Mouse (Mus musculus) brain, embryonic 18.5 days (tissue): ENCODE measurements at regions not wholly inside any gene's neighbourhood (a gene's known extent, or its start where the extent isn't known, plus 50 kb on each side); places are given as distances from the start of the nearest gene placed in this dataset.

ENCODE experiments used
- DNase-seq: peaks from one replicate; pipeline ENCODE4 v3.0.0-alpha.2; 2012; ENCODE audit warnings: low read depth, low spot score

DNA sequence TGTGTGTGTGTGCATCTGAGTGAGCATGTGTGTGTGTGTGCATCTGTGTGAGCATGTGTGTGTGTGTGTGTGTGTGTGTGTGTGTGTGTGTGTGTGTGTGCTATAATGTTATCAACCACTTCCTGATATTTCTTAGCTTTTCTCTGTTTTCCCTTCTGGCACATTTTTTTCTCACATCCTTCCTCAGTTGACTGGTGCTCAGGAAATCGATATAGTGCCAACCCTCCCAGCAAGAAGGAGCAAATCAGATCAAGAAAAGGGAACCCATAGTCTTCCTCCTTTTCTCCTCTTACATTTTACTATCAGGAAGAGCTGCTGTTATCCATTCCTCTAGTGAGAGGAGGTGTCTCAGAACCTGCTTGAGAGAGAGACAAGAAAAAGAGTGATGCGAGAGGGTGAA, 136.1 kb upstream of the Cited2 start:
- no peak for DNase-seq

GRCm38 (mm10) chr10:17589136-17589535, 133.9 kb upstream of the Cited2 start:
- DNase-seq = no peak

DNA sequence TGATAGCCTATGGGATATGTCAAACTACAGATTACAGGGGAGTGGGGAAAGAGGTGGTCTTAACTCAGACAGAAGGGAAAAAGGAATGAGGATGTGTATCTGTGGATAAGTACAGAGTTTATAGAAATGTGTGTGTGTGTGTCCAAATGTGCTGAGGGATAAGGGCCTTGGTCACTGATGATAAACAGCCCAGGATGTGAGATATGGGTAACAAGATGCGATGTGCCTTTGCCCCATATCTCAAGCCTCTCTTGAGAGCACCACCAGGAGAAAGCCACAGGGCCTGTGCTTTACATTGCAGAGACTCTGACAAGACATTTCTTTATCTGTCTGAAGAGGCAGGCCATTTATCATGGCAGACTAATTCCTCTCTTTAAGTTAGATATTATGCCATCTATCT, 132.8 kb upstream of the Cited2 start:
- DNase-seq = no peak

DNA sequence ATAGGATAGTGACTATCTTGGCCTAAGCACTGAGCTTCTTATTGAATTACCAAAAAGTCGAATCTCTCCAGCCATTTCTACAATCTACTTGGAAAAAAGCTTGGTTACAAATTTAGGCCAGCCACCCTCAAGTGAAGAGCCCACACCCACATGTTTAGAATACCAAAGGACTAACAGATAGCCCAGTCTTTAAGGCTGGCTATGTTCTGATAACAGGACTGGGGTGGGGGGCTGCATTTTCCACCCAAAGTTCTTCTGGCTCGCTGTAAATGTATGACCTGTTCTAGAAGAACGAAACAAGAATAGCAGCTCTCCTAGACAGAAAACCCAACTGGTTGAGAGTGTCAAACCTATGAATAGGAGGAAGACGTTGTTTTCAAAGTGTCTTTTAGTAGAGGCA, 130.6 kb upstream of the Cited2 start:
- DNase-seq = no peak

DNA sequence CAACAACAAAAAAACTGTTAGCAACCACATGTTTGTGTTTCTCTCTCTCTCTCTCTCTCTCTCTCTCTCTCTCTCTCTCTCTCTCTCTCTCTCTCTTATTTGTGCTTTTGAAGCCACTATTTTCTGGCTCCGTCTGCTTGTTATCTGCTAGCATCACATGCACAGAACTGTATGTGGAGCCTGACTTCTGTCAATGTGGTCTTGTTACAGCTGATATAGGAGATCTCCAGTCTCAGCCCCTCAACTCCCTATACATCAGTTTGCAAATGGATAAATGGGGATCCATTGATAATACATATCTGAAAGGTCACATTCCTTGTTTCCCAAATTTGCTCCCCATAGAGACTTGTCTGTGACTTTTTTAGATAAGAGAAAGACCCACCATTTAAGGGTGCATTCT, 126.9 kb upstream of the Cited2 start:
- no peak for DNase-seq

DNA sequence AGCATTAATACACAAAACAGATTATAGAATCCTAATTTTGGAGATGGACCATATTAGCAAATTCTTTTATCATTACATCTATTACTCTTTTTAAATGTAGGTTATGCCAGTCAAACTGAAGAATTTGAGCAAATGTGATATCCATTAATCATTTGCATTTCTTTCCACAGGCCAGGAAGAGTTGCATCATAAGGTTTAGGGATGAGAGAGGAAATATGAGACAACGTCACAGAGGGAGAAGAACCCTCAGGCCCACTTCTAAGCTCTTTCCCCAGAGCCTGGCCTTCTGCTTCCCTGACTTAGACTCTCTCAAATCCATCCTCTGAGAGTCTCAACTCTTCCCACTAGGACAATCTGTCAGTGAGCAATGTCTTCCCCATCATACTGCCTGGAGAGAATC, 126.3 kb upstream of the Cited2 start:
- DNase-seq = no peak

GRCm38 (mm10) chr10:17599246-17599645, 123.8 kb upstream of the Cited2 start:
- DNase-seq = peak; percentile 12

DNA sequence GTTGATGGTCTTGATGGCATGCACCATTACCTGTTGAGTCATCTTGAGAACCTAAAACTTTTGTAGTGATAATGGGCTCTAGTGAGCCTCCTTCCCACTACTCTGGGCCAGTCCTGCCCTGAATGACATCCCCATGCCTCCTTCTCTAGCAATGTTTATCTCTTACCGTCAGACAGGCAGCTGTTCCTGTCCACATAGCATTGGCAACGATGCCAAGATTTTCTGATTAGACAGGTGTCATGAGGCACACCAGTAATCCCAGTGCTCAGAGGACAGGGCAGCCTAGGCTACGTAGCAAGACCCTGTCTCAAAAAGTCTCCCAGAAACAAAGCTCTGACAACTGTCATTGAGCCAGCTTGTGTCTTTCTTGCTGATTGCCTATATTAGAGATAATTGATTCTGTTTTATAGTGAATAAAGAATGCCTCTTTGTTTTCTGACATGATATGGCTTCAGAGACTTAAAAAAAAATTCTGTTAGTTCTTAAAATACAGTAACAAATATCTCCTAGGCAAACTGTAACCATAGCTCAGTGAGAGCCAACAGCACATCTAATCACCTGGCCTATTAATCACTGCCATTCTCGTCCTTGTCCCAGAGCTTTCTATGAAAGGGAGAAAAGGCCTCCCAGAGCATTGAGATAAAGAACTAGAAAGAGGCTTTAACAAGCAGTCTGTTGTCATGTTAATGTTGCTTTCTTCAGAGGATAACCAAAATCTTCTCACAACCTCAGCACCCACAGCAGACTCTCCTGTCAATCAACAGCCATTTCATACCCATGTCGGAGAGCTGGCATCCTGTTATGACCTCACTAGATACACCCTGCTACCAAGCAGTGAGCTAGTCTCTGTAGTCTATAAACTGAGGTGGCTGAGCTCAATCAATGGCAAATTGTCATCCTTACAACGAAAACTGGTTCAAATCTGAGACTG, 122.9 kb upstream of the Cited2 start:
- no peak for DNase-seq

- DNase-seq = no peak
Observed at GRCm38 (mm10) chr10:17600762-17601108, 122.3 kb upstream of the Cited2 start.

- DNase-seq = no peak
Observed at GRCm38 (mm10) chr10:17602446-17602845, 120.6 kb upstream of the Cited2 start.

DNA sequence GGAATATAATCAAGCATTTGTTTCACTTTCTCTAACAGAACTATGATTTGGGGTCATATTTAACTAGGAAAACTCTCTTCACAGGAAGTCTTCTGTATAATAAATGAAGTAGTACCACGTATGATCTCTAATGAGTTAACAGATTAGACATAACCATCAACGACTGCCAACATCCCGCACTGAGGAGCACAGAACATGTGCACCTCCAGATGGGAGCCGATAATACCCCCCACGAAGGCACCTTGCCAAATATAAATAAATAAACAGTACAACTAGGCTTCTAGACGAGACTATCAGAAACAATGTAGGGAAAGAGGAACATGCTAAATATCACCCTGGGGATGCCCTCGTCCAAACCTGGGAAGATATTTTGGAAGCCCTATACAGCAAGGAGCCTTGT, 114.8 kb upstream of the Cited2 start:
- DNase-seq = no peak

- DNase-seq = no peak
Observed at GRCm38 (mm10) chr10:17610592-17610991, 112.4 kb upstream of the Cited2 start.

DNA sequence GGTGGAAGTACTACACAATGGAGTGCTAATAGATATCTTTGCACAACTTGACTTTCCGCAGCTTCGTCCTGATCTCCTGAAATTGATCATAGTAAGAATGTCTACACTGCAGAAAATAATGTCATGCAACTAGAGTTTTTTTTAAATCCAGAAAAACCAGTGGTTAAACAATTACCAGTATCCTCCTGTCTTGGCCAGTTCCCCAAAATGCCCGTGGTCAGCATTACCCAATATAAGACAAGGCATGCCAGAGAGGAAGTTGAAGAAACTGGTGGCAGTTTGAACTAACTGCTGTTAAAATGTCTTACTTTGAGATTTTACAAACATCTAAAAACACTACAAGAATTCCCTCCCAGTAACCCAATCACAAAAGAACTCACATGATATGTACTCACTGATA, 109.7 kb upstream of the Cited2 start:
- no peak for DNase-seq

GRCm38 (mm10) chr10:17618024-17618423, 105.0 kb upstream of the Cited2 start:
- no peak for DNase-seq

- DNase-seq = no peak
Observed at GRCm38 (mm10) chr10:17619617-17620016, 103.4 kb upstream of the Cited2 start.

- no peak for DNase-seq
Observed at GRCm38 (mm10) chr10:17621703-17622385, 101.2 kb upstream of the Cited2 start.

GRCm38 (mm10) chr10:17622802-17623201, 100.2 kb upstream of the Cited2 start:
- DNase-seq = no peak

DNA sequence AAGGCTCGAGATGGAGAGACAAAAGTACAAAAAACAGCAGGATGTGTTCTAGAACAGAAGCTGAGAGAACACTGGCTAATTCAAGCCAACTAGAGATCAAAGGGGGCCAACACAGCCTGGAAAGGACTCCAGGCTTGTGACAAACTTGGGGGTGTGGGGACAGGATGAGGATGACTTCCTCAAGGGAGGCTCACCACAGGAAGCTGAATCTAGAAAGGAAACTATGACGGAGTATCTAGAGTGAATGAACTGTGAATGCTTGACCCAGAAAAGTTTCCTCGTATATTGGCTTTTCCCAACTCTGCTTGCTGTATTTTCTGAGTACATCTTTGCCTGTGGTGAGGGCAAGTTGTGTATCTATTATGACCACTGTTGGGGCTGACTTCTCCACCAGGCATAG, 93.3 kb upstream of the Cited2 start:
- DNase-seq = no peak

GRCm38 (mm10) chr10:17630861-17631581, 92.0 kb upstream of the Cited2 start:
- DNase-seq = no peak

GRCm38 (mm10) chr10:17631817-17632216, 91.2 kb upstream of the Cited2 start:
- DNase-seq = no peak

DNA sequence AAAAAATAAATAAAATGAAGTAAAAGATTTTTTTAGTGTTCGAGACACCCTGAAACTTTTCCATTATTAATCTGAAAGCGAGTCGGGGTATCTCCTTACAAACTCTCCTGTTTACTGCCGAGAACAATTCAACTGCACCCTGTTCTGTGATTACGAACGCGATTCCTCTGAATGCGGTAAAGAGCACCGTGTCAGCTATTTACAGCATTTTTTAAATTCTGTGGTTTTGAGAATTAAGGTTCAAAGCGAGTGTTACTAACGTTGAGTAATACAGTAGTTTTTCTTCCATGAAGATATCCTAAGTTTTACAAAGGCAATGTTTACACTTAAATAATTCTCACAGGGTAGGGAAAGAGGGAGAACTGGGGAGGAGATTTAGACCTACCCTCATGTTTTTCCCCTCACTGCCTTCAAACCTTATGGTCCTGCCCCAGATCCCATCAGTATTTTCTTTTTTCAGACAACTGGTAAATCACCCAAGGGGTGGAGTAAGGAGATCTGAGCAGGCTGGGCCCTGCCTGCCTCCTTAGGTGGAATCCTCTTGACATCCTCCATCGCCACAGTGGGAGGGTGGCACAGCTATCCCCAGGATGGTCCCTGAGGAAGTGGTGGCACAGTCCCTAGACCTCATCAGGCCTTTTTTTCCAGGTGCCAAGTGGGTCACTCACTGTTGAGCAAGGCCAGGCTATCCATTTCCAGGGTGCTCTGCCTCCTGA, 89.9 kb upstream of the Cited2 start:
- DNase-seq = no peak

GRCm38 (mm10) chr10:17645363-17645762, 77.7 kb upstream of the Cited2 start:
- DNase-seq = no peak
